Comparison of ENCODE assay signal across 7 mouse cellular contexts in genomic region chr3:114029971-114030635, GRCm38 (mm10). TPM values are rescaled to one million over a fixed set of nuclear protein-coding genes. Genes with fewer than 3 reads are reported as not detected.
DNase-seq lines count a peak whose midpoint lies in the region; ATAC-seq and TF ChIP-seq lines count a peak whose summit lies in the region.

Gene Col11a1, plus strand, starts transcription at chr3:114030540.

- H3K4me1 ChIP-seq in heart, embryonic 10.5 days = 0 out of 2 replicates have a peak, but pooled peaks cover 4% of the 10 kb centered on the region
- H3K4me1 ChIP-seq in kidney, embryonic 14.5 days (ENCODE audit: control insufficient read depth, insufficient read depth, low read length) = 0 out of 2 replicates have a peak, but pooled peaks cover 3% of the 10 kb centered on the region
- 0 out of 2 replicates have a peak, but pooled peaks cover 8% of the 10 kb centered on the region for H3K4me1 ChIP-seq in limb, embryonic 14.5 days (ENCODE audit: control insufficient read depth, insufficient read depth, low read length)
- peaks cover 4% of the 10 kb centered on the region; the same call in 1 of the 2 replicates for H3K4me1 ChIP-seq in neural tube, embryonic 12.5 days

- no peaks in the 10 kb centered on the region for H3K27me3 ChIP-seq in heart, embryonic 10.5 days (ENCODE audit: insufficient read depth, poor library complexity, severe bottlenecking)
- H3K27me3 ChIP-seq in kidney, embryonic 14.5 days (ENCODE audit: control insufficient read depth, insufficient read depth, low read length) = no peaks in the 10 kb centered on the region
- H3K27me3 ChIP-seq in limb, embryonic 14.5 days (ENCODE audit: control insufficient read depth, insufficient read depth, low read length) = no peaks in the 10 kb centered on the region
- no peaks in the 10 kb centered on the region for H3K27me3 ChIP-seq in neural tube, embryonic 12.5 days (replicated peaks)

- H3K4me2 ChIP-seq in kidney, embryonic 14.5 days (replicated peaks; ENCODE audit: low read depth, low read length) = peak within 1 kb of the TSS; percentile 92
- peak within 1 kb of the TSS; percentile 62 for H3K4me2 ChIP-seq in limb, embryonic 14.5 days (replicated peaks; ENCODE audit: low read depth, low read length, severe bottlenecking)
- peak within 1 kb of the TSS; percentile 93 for H3K4me2 ChIP-seq in neural tube, embryonic 12.5 days (replicated peaks)

- peak; percentile 100 for ATAC-seq in kidney, embryonic 14.5 days (ENCODE audit: low FRiP score, low TSS enrichment)
- ATAC-seq in limb, embryonic 14.5 days (ENCODE audit: low FRiP score, low read depth) = peak; percentile 97
- peak; percentile 99 for ATAC-seq in neural tube, embryonic 12.5 days (ENCODE audit: low FRiP score, low read depth)

- H3K27ac ChIP-seq in heart, embryonic 10.5 days = peak within 1 kb of the TSS; percentile 70
- no peak within 1 kb of the TSS for H3K27ac ChIP-seq in kidney, embryonic 14.5 days (ENCODE audit: low read depth, low read length)
- H3K27ac ChIP-seq in limb, embryonic 14.5 days (replicated peaks; ENCODE audit: low read depth, low read length) = peak within 1 kb of the TSS; percentile 81
- no peak within 1 kb of the TSS for H3K27ac ChIP-seq in neural tube, embryonic 12.5 days

- DNase-seq in brain, adult 2 months (ENCODE audit: low read depth, low spot score) = peak; percentile 72
- DNase-seq in embryo, embryonic 9.5 days (ENCODE audit: extremely low spot score) = peak; percentile 94
- DNase-seq in heart, embryonic 10.5 days (ENCODE audit: low spot score) = peak; percentile 92
- DNase-seq in limb, embryonic 14.5 days (ENCODE audit: low spot score) = peak; percentile 94
- no peak for DNase-seq in c-Kit-positive CD71-positive TER-119-positive erythroid progenitor cells, embryonic 14.5 days (ENCODE audit: low spot score)

- H3K9ac ChIP-seq in kidney, embryonic 14.5 days (ENCODE audit: low read depth, low read length) = peak within 1 kb of the TSS; percentile 5; the same call in 1 of the 2 replicates
- H3K9ac ChIP-seq in limb, embryonic 14.5 days (ENCODE audit: low read depth, low read length, severe bottlenecking) = peak within 1 kb of the TSS; percentile 69
- peak within 1 kb of the TSS; percentile 59 for H3K9ac ChIP-seq in neural tube, embryonic 12.5 days

- H3K4me3 ChIP-seq in heart, embryonic 10.5 days = peak within 1 kb of the TSS; percentile 72
- peak within 1 kb of the TSS; percentile 65 for H3K4me3 ChIP-seq in kidney, embryonic 14.5 days (ENCODE audit: low read length)
- H3K4me3 ChIP-seq in limb, embryonic 14.5 days (replicated peaks; ENCODE audit: low read length) = peak within 1 kb of the TSS; percentile 67
- H3K4me3 ChIP-seq in neural tube, embryonic 12.5 days = peak within 1 kb of the TSS; percentile 57

- no peaks in the 10 kb centered on the region for H3K36me3 ChIP-seq in heart, embryonic 10.5 days
- H3K36me3 ChIP-seq in kidney, embryonic 14.5 days (ENCODE audit: control insufficient read depth, insufficient read depth, low read length) = no peaks in the 10 kb centered on the region
- no peaks in the 10 kb centered on the region for H3K36me3 ChIP-seq in limb, embryonic 14.5 days (ENCODE audit: control insufficient read depth, insufficient read depth, low read length)
- H3K36me3 ChIP-seq in neural tube, embryonic 12.5 days = no peaks in the 10 kb centered on the region

- WGBS in heart, embryonic 10.5 days = under 1% methylated on average over 19 of the region's 19 CpGs
- 0% methylated on average over 18 of the region's 19 CpGs for WGBS in kidney, embryonic 14.5 days
- 0% methylated on average over 19 of the region's 19 CpGs for WGBS in limb, embryonic 14.5 days
- under 1% methylated on average over 19 of the region's 19 CpGs for WGBS in neural tube, embryonic 12.5 days

- no peak for TF ChIP-seq POLR2A in limb, embryonic 14.5 days (IDR thresholded peaks at IDR 0.05; ENCODE audit: borderline replicate concordance, extremely low read depth, insufficient read depth, insufficient read length)

- no peaks in the 10 kb centered on the region for H3K9me3 ChIP-seq in heart, embryonic 10.5 days
- H3K9me3 ChIP-seq in kidney, embryonic 14.5 days (ENCODE audit: control insufficient read depth, low read length) = no peaks in the 10 kb centered on the region
- no peaks in the 10 kb centered on the region for H3K9me3 ChIP-seq in limb, embryonic 14.5 days (ENCODE audit: control insufficient read depth, low read length)
- no peaks in the 10 kb centered on the region for H3K9me3 ChIP-seq in neural tube, embryonic 12.5 days

RNA-seq across cellular contexts. Expression of gene Col11a1, which starts in this region (rescaled TPM):
- polyA plus RNA-seq in heart, embryonic 10.5 days (2016; fragmentation: Nextera tagmentation; extraction: Ambion mirVana) = 6.0 and 11.9 TPM in 2 replicates
- polyA plus RNA-seq in kidney, embryonic 14.5 days (2014; fragmentation: Nextera tagmentation; extraction: Ambion mirVana) = 5.0 and 7.8 TPM in 2 replicates
- 208 and 275 TPM in 2 replicates for polyA plus RNA-seq in limb, embryonic 14.5 days (2012; rRNA removed)
- 167 and 172 TPM in 2 replicates for polyA plus RNA-seq in limb, embryonic 14.5 days (2014; fragmentation: Nextera tagmentation; extraction: Ambion mirVana)
- 24.8 and 25.4 TPM in 2 replicates for polyA plus RNA-seq in neural tube, embryonic 12.5 days (2016; fragmentation: Nextera tagmentation; extraction: Ambion mirVana)

Comparison
In these comparisons a context has a peak if more than half of its experiments do, and no peak if none do; other contexts are left out.
1. H3K27ac ChIP-seq: peak in heart, embryonic 10.5 days (single experiment) and limb, embryonic 14.5 days (single experiment); none in kidney, embryonic 14.5 days (single experiment) and neural tube, embryonic 12.5 days (single experiment).
2. H3K9ac ChIP-seq: peak in every context shown above with its lines; median percentile 69 in limb, embryonic 14.5 days; 59 in neural tube, embryonic 12.5 days; 5 in kidney, embryonic 14.5 days.
3. Peak in every context shown above with its lines, with median percentiles within 50 percentile points of each other: H3K4me3 ChIP-seq, ATAC-seq and H3K4me2 ChIP-seq.